Mouse (Mus musculus) heart, adult 18-20 months (tissue): ENCODE measurements around the gene Arhgap35. TPM values are rescaled to one million over a fixed set of nuclear protein-coding genes. Genes with fewer than 3 reads are reported as not detected.
"Not testable (repeated sequence)": the region's sequence is repeated elsewhere in the genome, so short reads cannot be mapped to it uniquely, and the experiment has no call there.

Source experiments
- DNase-seq, 2 experiments: peaks; one replicate each; pipeline ENCODE4 v3.0.0; 2021 to 2022; ENCODE audit warnings: mixed read lengths in 1 of 2
- total RNA-seq, 2 experiments: library from RNA; stranded (reverse); gene quantifications; 2 replicates each; pipeline ENCODE4 v1.2.3; 2021

Arhgap35 gene
- total RNA-seq, 2 experiments from 2014 or later: 31.8 to 33.9 TPM

DNA sequence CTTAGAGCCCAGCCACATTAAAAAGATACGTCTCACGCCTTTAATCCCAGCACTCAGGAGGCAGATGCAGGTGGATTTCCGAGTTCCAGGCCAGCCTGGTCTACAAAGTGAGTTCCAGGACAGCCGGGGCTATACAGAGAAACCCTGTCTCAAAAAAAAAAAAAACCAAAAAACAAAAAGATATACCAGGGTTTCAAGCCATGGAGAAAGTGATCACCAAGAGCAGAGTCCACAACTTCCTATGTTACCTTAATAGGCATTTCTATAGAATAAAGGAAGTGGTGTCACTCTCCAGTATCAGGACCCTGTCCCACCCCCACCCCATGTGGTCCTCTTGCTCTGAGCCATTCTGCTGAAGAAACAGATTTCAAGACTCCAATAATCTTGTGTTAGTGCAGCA, 8.0 kb downstream of the Arhgap35 start:
- DNase-seq: not testable (repeated sequence)

- no peak for DNase-seq
Measured at GRCm38 (mm10) chr7:16604141-16604540, 10.7 kb downstream of the Arhgap35 start.

DNA sequence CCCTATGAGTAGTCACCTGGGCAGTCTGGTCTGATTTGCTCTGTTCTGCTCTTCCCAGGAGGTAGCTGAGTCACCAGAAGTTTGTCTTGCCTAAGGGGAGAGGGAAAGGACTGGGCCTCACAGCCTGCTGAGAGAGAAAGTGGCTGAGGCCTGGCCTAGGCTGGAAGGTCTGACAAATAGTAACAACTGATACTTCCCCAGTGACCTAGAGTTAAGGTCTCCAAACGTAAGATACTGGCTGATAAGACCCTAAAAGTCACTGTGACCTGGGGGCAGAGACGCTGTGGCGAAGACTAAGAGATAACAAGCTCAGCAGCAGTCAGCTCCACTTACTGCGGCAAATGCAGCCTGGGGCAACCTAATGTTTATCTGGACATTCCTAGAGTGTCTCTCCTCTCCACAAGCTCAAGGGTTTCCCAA, 13.1 kb downstream of the Arhgap35 start:
- DNase-seq: peak in 1 of 2 experiments; percentile 30

DNA sequence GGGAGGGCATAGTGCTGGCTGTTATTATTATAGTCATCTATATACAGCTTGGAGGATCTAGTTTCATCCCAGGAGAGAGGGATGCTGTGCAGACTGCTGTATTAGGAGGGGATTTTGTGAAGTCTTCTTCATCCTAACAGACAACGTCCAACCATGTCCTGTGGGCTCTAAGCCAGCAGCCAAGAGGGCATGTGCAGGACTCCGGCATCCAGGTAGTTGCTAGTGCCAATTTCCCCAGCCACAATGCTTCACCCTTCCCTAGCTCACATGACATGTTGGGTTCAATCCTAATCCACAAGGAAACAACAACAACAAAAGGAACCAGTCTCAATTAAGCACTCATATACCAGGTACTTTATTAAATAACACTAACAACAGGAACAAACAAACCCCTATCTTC, 15.8 kb downstream of the Arhgap35 start:
- no peak for DNase-seq

- no peak for DNase-seq
Measured at GRCm38 (mm10) chr7:16591292-16591691, 23.5 kb downstream of the Arhgap35 start.

GRCm38 (mm10) chr7:16587649-16588048, 27.1 kb downstream of the Arhgap35 start:
- DNase-seq: no peak

DNA sequence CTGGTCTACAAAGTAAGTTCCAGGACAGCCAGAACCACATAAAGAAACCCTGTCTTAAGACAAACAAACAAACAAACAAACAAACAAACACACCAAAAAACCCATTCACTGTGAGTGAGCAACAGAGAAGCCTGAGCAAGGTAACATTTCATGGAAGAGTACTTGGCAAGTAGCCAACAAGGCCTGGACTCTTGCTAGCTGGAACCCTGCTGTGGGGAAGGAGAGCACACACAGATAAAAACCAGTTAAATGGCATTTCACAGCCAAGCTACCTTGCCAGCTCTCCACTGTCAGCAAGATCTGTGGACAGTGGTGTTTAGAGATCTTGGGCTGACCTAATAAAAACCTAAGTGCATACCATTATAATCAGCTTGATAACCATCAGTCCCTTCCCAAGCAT, 30.4 kb downstream of the Arhgap35 start:
- DNase-seq: peak in 1 of 2 experiments; percentile 44

DNA sequence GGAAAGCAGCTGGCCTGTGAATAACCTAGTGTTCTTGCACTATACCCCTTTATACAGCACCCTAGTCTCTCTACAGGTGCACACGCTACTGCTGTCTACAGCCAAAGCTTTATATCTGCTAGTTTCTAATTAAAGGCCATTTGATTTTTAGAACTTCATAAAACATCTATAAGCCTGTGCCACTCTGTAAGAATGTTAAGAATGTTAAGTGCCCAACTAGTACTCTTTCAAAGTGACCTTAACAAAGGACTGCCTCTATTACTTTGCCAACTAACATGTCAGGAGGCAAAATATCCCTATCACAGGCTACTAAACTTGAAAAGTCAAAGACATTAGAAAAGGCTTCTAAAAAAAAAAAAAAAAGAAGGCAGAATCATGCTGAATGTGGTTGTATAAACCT, 31.0 kb downstream of the Arhgap35 start:
- no peak for DNase-seq

DNA sequence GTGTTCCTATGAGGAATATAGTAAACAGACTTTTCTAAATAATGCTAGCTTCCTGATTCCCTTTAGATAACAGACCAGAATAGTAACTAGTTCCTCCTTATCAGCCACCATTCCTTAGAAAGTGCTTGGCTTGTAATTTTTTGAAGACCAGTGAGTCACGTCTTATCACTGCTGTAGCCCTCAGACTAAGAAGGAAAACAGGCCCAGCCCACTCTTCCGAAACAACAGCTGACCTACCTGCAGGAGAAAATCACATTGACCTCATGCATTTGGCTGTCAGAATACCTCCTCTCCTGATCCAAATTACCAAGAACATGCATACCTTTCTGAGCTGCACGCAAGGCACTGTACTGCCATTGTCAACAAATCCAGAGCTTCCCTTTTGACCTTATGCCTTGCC, 32.5 kb downstream of the Arhgap35 start:
- DNase-seq: peak; percentile 14 to 28

DNA sequence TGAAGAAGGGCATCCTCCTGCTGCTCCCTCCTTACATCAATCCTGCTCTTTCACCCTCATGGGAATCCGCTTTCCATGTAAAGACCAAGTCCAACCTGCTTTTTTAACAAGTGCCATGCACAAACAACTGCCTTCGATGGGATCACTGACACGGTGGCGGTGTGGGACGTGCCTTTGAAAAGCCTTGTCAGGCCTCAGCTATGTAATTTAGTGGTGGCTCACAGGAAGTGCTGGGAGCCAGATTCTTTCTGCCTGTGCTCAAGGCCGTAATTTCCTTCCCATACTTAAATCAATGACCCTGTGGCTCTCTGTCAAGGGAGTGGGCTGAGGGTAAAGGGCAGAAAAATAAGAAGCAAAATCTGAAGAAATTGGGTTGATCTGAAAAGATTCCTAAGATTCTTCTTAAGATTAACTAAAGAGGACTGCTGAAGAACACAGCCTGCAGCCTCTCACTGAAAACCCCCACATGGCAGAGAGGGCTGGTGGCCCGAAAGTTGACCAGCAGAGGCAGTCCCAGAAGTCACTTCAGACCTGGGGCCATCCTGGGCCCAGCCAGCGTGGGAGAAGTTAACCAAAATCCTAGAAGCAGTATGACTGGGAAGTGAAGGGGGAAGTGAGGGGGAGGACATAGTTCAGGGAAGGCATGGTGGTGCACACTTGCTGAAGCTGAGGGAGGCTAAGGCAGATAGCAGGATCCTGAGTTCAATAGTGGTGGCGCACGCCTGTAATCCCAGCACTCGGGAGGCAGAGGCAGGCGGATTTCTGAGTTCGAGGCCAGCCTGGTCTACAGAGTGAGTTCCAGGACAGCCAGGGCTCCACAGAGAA, 33.3 kb downstream of the Arhgap35 start:
- peak; percentile 38 to 44 for DNase-seq

DNA sequence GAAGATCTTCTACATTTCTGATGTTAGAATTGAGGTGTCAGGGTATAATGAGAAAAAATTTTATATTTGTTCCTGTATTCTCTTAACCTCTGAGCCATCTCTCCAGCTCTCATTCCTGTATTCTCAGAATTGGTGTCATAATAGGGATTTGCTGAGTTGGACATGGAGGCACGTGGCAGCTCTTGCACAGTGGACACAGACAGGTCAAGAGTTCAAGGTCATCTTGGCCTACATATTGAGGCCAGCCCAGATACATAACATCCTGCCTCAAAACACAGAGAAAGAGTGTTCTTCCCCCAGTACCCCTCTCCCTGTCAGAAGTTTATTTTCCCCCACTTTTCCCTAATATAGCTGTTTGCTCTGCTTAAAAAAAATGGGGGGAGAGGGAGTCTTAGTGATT, 38.1 kb downstream of the Arhgap35 start:
- DNase-seq: no peak

GRCm38 (mm10) chr7:16571191-16571590, 43.6 kb downstream of the Arhgap35 start:
- DNase-seq: no peak

DNA sequence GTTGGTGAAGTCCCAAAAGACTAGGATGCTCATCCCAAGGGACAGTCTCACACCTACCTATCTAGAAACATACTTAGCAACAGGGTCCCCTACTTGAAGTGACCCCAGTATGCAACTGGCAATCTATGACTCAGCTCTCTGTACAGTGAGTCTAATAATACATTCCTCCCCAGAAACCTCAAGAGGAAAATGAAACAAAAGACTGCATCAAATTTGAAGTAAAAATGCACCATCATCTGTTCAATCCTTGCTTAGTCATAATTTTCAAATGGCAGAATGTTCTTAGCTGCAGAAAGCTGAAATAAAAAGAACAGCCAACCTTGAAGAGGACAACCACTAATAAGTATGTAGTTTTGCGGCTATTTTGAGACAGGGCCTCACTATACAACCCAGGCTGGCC, 44.1 kb downstream of the Arhgap35 start:
- no peak for DNase-seq

DNA sequence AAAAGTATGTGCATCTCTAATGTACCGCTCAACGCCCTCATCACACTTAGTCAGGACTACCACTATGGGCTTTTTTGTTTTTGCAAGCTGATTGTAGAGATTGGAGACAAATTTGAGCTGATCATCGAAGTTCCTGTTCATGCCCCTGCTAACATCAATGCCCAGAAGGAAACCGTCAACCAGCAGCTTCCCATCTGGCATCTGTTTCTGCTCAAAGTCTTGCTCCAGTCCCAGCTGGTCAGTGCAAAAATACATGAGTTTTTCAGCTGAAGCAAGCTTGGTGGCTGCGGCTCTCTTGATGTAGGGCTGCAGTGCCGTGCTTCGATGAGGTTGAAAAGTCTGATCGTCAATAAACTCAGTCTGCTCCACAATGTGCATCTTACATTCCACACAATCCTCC, 50.3 kb downstream of the Arhgap35 start:
- DNase-seq: no peak

DNA sequence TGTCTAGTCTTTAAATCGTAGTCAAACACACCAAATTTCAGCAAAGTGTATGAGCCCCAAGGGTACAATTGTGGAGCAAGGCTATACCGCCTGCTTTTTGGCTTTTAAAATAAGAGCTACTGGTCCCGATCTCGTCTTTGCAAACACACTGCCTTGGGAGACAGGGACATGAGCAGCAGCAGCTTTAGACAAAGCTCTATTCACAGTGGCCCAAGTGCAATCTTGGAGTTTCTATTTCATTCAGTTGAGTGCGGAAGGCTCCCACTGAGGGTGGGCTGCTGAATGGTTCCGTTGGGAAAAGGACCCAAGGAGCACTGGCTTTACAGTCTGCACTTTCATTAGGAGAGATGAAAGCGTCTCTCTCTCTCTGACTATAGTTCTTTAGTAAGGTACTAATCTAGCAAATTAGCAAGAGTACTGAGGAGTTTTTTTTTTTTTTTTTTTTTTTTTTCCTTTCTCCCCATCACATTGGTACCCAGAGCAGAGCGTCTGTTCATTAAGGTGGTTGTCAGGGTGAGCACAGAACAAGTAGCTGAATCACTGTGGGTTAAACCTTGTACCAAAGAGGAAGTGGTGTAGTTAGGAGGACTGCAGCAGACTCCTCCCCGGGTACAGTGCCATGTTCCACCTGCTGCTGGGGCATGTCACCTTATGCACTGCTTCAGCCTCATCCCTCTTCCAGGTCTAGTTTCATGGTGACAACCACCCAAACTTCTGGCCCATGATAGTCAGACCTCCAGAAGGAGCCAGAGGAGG, 56.8 kb downstream of the Arhgap35 start:
- no peak for DNase-seq

- DNase-seq: no peak
Measured at GRCm38 (mm10) chr7:16557251-16557650, 57.5 kb downstream of the Arhgap35 start.

DNA sequence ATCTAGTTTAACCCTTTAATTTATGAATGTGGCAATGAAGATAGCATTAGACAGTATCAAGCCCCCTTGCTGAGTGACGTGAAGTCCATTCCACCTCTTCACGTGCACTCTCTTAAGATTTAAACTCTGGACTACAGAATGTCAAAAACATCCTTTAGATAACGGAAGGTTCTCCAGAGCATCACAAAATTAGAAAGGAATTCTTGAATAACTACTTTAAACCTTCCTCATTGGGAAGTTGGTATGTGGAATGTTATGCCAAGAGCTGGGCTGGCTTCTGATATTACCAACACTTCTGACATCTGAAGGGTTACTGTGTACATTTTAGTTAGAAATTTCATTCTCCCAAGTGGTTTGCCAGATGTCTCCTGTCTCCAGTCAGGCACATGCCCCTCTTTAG, 60.6 kb downstream of the Arhgap35 start:
- no peak for DNase-seq

DNA sequence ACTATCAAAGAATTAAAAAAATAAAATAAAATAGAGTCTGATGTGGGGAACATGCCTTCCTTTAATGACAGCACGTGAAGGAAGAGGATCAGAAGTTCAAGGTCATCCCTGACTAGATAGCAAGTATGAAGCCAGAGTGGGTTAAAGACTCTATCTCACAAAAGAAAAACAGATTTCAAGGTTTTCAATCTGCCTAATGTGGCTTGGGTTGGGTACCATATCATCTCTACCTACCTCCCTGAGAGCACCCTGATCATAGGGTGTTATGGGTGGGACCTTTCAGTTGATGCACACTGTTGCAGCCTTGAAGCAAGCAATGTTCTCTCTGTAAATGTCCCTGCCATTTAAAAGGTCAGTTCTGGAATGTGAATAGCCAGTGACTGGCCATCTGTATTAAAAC, 63.2 kb downstream of the Arhgap35 start:
- DNase-seq: no peak

DNA sequence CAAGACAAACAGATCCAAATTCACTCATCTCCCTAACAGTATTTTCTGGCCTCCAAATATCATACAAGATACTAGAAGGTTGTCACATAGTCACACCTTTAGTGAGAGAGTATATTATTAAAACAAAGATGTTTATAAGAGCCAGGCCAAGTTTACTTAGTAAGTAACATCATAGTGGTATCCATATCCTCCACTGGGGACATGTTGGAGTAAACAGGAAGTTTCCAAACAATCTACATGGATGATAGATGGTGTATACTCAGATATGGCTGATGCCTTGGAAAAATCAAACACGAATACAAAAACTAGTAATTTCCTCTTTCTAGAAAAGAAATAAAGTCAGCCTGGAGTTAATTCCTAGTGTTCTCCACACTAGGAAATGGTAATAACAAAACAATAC, 65.5 kb downstream of the Arhgap35 start:
- no peak for DNase-seq

DNA sequence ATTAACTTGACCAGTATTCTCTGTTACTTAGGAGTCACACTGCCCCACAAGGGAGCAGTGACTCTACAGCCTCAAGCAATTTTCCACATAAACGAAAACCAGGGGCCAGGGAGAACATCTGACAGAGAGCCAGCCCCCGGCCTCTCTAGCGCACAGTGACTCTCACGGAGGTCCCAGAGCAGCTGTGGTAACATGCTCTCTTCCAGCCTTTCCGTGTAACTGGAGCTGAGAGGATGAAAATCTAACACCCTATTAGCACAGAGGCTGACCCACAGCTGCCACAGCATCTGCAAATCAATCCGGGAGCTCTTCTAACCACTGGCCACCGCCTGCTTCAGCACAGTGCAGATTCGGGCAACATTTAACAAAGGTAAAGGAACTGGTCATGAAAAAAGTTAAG, 70.0 kb downstream of the Arhgap35 start:
- peak in 1 of 2 experiments; percentile 15 for DNase-seq

- DNase-seq: no peak
Measured at GRCm38 (mm10) chr7:16537220-16537903, 77.4 kb downstream of the Arhgap35 start.

- peak; percentile 59 to 67 for DNase-seq
Measured at GRCm38 (mm10) chr7:16525995-16526394, 88.8 kb downstream of the Arhgap35 start.

- DNase-seq: peak; percentile 41 to 43
Measured at GRCm38 (mm10) chr7:16525448-16525847, 89.3 kb downstream of the Arhgap35 start.
